Mouse (Mus musculus): ENCODE data around the gene Rptor.

DNA sequence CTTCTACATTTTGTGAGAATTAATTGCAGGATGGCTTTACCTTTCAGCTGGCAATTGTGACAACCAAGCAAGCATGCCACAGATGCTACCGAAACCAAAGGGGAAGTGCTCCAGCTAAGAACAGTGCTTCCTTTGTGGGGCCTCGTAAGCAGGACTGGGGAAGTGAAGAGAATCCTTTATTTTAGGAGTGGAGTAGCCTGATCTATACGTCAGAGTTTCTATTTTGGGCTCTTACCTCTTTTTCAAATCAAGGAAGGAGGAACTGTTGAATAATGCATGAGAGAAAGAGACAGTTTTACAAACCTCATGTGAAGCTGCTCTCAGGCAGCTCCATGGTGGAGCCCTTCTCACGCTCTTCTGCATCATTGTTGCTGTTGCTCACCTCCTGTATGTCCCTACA lies 106.5 kb downstream of the Rptor start:
- TF ChIP-seq CTCF (IDR thresholded peaks at IDR 0.05; ENCODE audit: low read depth, low read length) (no peak), POLR2A (IDR thresholded peaks at IDR 0.05; ENCODE audit: extremely low read depth, insufficient read depth, low read length) (no peak)

Measured in liver, adult 2 months (tissue).